Mouse (Mus musculus) heart, adult 2 months (tissue): ENCODE results near the gene Ank3.

ENCODE experiments used
- CTCF ChIP-seq: fragments of 200-600 bp; IDR thresholded peaks from 2 replicates; pipeline ENCODE4 v1.8.1; 2022; ENCODE audit warnings: antibody characterized with exemption, mild to moderate bottlenecking, moderate library complexity
- POLR2A ChIP-seq: fragments of 200-500 bp; IDR thresholded peaks from 2 replicates; pipeline ENCODE4 v1.6.1; 2011; ENCODE audit warnings: mild to moderate bottlenecking, low read depth, low read length, control low read depth; ENCODE audit not compliant: insufficient read depth

GRCm38 (mm10) chr10:70015201-70015600, 616.6 kb downstream of the Ank3 start:
- no peak for TF ChIP-seq CTCF
- TF ChIP-seq POLR2A: no peak
